13 mouse cellular contexts compared by ENCODE assay signal in the genomic region with DNA sequence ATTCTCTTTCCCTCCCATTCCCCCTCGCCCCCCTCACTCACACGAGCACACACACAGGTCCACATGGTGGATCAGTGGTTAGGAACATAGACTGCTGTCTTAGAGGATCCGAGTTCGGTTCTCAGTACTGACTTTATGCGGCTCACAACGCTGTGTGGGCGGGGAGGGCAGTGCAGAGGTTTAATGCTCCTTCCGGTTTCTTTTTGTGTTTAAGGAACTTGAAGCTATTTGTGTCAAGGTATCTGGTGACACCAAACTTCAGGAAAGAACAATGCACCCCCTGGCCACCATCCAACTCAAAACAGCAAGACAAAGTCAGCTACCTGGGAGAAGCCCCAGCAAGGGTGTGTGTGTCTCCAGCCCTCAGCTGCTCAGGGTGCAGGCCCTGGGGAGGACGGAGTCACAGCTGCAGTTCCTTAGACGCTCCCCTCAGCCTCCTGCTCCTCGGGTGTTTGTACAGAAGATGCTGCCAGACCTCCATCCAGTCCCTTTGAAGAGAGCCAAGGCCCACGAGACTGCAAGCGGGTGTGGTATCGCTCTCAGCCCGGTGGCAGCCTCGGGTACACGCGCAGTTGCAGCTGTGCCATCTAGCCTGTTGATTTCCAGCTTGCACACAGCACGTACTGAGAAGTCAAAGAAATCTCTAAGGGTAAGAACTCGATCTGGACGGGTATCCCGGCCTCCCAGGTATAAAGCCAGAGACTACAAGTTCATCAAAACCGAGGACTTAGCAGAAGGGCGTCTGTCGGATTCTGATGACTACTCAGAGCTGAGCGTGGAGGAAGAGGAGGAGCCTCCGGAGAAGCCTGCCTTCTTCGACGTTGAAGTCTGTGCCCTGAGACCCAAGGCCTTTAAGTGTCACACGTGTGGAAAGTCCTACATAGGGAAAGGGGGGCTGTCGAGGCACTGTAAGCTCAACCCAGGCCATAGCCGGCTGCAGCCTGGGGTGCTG. TPM values are rescaled to one million over a fixed set of nuclear protein-coding genes. Genes with fewer than 3 reads are reported as not detected.
DNase-seq lines count a peak whose midpoint lies in the region; ATAC-seq and TF ChIP-seq lines count a peak whose summit lies in the region.
"Had no signal": no experiment of that assay in that cellular context is flagged by ENCODE, and none has a peak within 500 bp of the region (broad histone marks: within the 10 kb centered on the region; RNA-seq: fewer than 3 reads in every experiment).

No protein-coding gene starts in this region.

- peak; percentile 20 for DNase-seq in CD4-positive, CD25-positive, alpha-beta regulatory T cell, adult 2 months (ENCODE audit: low read depth, low spot score)
- DNase-seq in spleen, adult 2 months (ENCODE audit: low read depth in 1 of 2, low spot score in 2 of 2) = peak in 1 of 2 experiments; percentile 9
- no peak for DNase-seq in spleen, postnatal 14 days (ENCODE audit: low spot score in 2 of 2)
- DNase-seq in limb, embryonic 14.5 days (ENCODE audit: low spot score) = no peak
- no peak for DNase-seq in kidney, adult 9 months
- no peak for DNase-seq in heart, adult 2 months
- DNase-seq: adrenal gland, adult 2 months; kidney, postnatal 4 days; lung, adult 2 months had no signal

- no peak overlapping the region for H3K9ac ChIP-seq in limb, embryonic 14.5 days (ENCODE audit: low read depth, low read length, severe bottlenecking)
- H3K9ac ChIP-seq in heart, adult 2 months (ENCODE audit: low read depth, low read length) = no peak overlapping the region
- H3K9ac ChIP-seq in forebrain, embryonic 12.5 days = no peak overlapping the region

- peak overlapping the region; percentile 41; the same call in 1 of the 2 replicates for H3K4me3 ChIP-seq in spleen, adult 2 months (ENCODE audit: extremely low read depth, insufficient read depth, insufficient read length)
- H3K4me3 ChIP-seq in limb, embryonic 14.5 days (replicated peaks; ENCODE audit: low read length) = no peak overlapping the region
- no peak overlapping the region for H3K4me3 ChIP-seq in heart, adult 2 months
- no peak overlapping the region for H3K4me3 ChIP-seq in forebrain, embryonic 12.5 days (replicated peaks)
- H3K4me3 ChIP-seq: heart, embryonic 10.5 days; left cerebral cortex, adult 2 months had no signal

- TF ChIP-seq POLR2A in spleen, adult 2 months (IDR thresholded peaks at IDR 0.05; ENCODE audit: low read depth, low read length) = no peak
- TF ChIP-seq POLR2A in limb, embryonic 14.5 days (IDR thresholded peaks at IDR 0.05; ENCODE audit: borderline replicate concordance, extremely low read depth, insufficient read depth, insufficient read length) = no peak
- no peak for TF ChIP-seq POLR2A in heart, adult 2 months (IDR thresholded peaks at IDR 0.05; ENCODE audit: insufficient read depth, low read depth, low read length)

- H3K9me3 ChIP-seq in limb, embryonic 14.5 days (ENCODE audit: control insufficient read depth, low read length) = no peaks in the 10 kb centered on the region
- no peaks in the 10 kb centered on the region for H3K9me3 ChIP-seq in forebrain, embryonic 12.5 days
- H3K9me3 ChIP-seq: heart, embryonic 10.5 days had no signal

- no peak for TF ChIP-seq CTCF in spleen, adult 2 months (IDR thresholded peaks at IDR 0.05; ENCODE audit: extremely low read depth, insufficient read depth, insufficient read length, insufficient replicate concordance)
- TF ChIP-seq CTCF in heart, adult 2 months (IDR thresholded peaks at IDR 0.05) = no peak

- H3K27me3 ChIP-seq in spleen, adult 2 months (ENCODE audit: control insufficient read depth, insufficient read depth, low read length) = no peaks in the 10 kb centered on the region
- H3K27me3 ChIP-seq in limb, embryonic 14.5 days (ENCODE audit: control insufficient read depth, insufficient read depth, low read length) = no peaks in the 10 kb centered on the region
- H3K27me3 ChIP-seq in heart, adult 2 months (ENCODE audit: control insufficient read depth, insufficient read depth, low read length) = no peaks in the 10 kb centered on the region
- H3K27me3 ChIP-seq in forebrain, embryonic 12.5 days = no peaks in the 10 kb centered on the region

- no peak overlapping the region for H3K4me2 ChIP-seq in limb, embryonic 14.5 days (replicated peaks; ENCODE audit: low read depth, low read length, severe bottlenecking)
- H3K4me2 ChIP-seq in forebrain, embryonic 12.5 days = no peak overlapping the region

- peaks cover 21% of the 10 kb centered on the region; the same call in 1 of the 2 replicates for H3K4me1 ChIP-seq in spleen, adult 2 months (ENCODE audit: control insufficient read depth, insufficient read depth, insufficient read length)
- peaks cover 7% of the 10 kb centered on the region; the same call in 1 of the 2 replicates for H3K4me1 ChIP-seq in limb, embryonic 14.5 days (ENCODE audit: control insufficient read depth, insufficient read depth, low read length)
- peaks cover 3% of the 10 kb centered on the region for H3K4me1 ChIP-seq in heart, adult 2 months (ENCODE audit: control insufficient read depth, insufficient read depth, low read length)
- peaks cover 14% of the 10 kb centered on the region for H3K4me1 ChIP-seq in forebrain, embryonic 12.5 days

- H3K79me2 ChIP-seq in heart, adult 2 months (replicated peaks; ENCODE audit: control insufficient read depth, insufficient read depth, low read length) = no peaks in the 10 kb centered on the region

- peaks cover 1% of the 10 kb centered on the region; the same call in 1 of the 2 replicates for H3K36me3 ChIP-seq in spleen, adult 2 months (ENCODE audit: control insufficient read depth, insufficient read depth, low read length)
- H3K36me3 ChIP-seq in limb, embryonic 14.5 days (ENCODE audit: control insufficient read depth, insufficient read depth, low read length) = peaks cover 25% of the 10 kb centered on the region
- no peaks in the 10 kb centered on the region for H3K36me3 ChIP-seq in heart, adult 2 months (ENCODE audit: control insufficient read depth, insufficient read depth, low read length)
- peaks cover 16% of the 10 kb centered on the region for H3K36me3 ChIP-seq in forebrain, embryonic 12.5 days (replicated peaks)

- 52% methylated on average over 32 of the region's 32 CpGs for WGBS in spleen, adult 2 months
- 84% methylated on average over 32 of the region's 32 CpGs for WGBS in limb, embryonic 14.5 days
- WGBS in heart, adult 2 months = 75% methylated on average over 32 of the region's 32 CpGs
- 88% methylated on average over 32 of the region's 32 CpGs for WGBS in forebrain, embryonic 12.5 days

- H3K27ac ChIP-seq in spleen, adult 2 months (ENCODE audit: insufficient read depth, low read length) = peak overlapping the region; percentile 64
- 0 out of 2 replicates have a peak overlapping the region, but pooled peaks have one; percentile 5 for H3K27ac ChIP-seq in limb, embryonic 14.5 days (replicated peaks; ENCODE audit: low read depth, low read length)
- no peak overlapping the region for H3K27ac ChIP-seq in heart, adult 2 months
- H3K27ac ChIP-seq in forebrain, embryonic 12.5 days = no peak overlapping the region
- H3K27ac ChIP-seq: heart, embryonic 10.5 days; left cerebral cortex, adult 2 months had no signal

- ATAC-seq in CD4-positive, CD25-positive, alpha-beta regulatory T cell, adult 4 months = no peak
- ATAC-seq in limb, embryonic 14.5 days (ENCODE audit: low FRiP score, low read depth) = no peak
- no peak for ATAC-seq in forebrain, embryonic 12.5 days (ENCODE audit: low FRiP score)

- TF ChIP-seq EP300 in heart, adult 2 months (IDR thresholded peaks at IDR 0.05; ENCODE audit: insufficient read depth, low read depth, low read length) = no peak

- intact Hi-C loops in heart, adult 2 months (cut with DNase I) = no loop called here

RNA-seq across cellular contexts. Expression of a gene that starts 5.0 kb away (rescaled TPM):
- polyA plus RNA-seq in CD4-positive, CD25-positive, alpha-beta regulatory T cell, adult 4 months (2017; shearing (Covaris generic)) = 1 to 10 TPM; 2.4 to 2.8 TPM
- 5.3 and 5.7 TPM in 2 replicates for polyA plus RNA-seq in spleen, adult 2 months (2012; rRNA removed)
- 8.7 and 10.0 TPM in 2 replicates for polyA plus RNA-seq in limb, embryonic 14.5 days (2012; rRNA removed)
- 3.9 and 4.8 TPM in 2 replicates for polyA plus RNA-seq in limb, embryonic 14.5 days (2014; fragmentation: Nextera tagmentation; extraction: Ambion mirVana)
- 10 to 100 TPM in 1 of 2 experiments, 1 to 10 TPM in 1; 9.1 to 10.3 TPM for total RNA-seq in heart, adult 2 months (2021)
- 4.8 and 8.2 TPM in 2 replicates for polyA plus RNA-seq in heart, adult 2 months (2012; rRNA removed)
- 4.8 and 5.0 TPM in 2 replicates for polyA plus RNA-seq in forebrain, embryonic 12.5 days (2016; fragmentation: Nextera tagmentation; extraction: Ambion mirVana)

RNA-seq across cellular contexts. Expression of a gene that starts 14.3 kb away (rescaled TPM):
- polyA plus RNA-seq in CD4-positive, CD25-positive, alpha-beta regulatory T cell, adult 4 months (2017; shearing (Covaris generic)) = under 1 TPM; 0.24 to 0.63 TPM
- polyA plus RNA-seq in spleen, adult 2 months (2012; rRNA removed) = 0.32 and 0.35 TPM in 2 replicates
- 5.4 and 5.6 TPM in 2 replicates for polyA plus RNA-seq in limb, embryonic 14.5 days (2012; rRNA removed)
- polyA plus RNA-seq in limb, embryonic 14.5 days (2014; fragmentation: Nextera tagmentation; extraction: Ambion mirVana) = 4.5 and 5.8 TPM in 2 replicates
- total RNA-seq in heart, adult 2 months (2021) = under 1 TPM; 0.36 to 0.86 TPM
- polyA plus RNA-seq in heart, adult 2 months (2012; rRNA removed) = 0.82 and 1.1 TPM in 2 replicates
- 11.4 and 11.6 TPM in 2 replicates for polyA plus RNA-seq in forebrain, embryonic 12.5 days (2016; fragmentation: Nextera tagmentation; extraction: Ambion mirVana)

RNA-seq across cellular contexts. Expression of a gene that starts 33.9 kb away (rescaled TPM):
- 10 to 100 TPM; 37.3 to 44.2 TPM for polyA plus RNA-seq in CD4-positive, CD25-positive, alpha-beta regulatory T cell, adult 4 months (2017; shearing (Covaris generic))
- 22.9 and 35.8 TPM in 2 replicates for polyA plus RNA-seq in spleen, adult 2 months (2012; rRNA removed)
- polyA plus RNA-seq in limb, embryonic 14.5 days (2012; rRNA removed) = 74.0 and 74.8 TPM in 2 replicates
- polyA plus RNA-seq in limb, embryonic 14.5 days (2014; fragmentation: Nextera tagmentation; extraction: Ambion mirVana) = 73.4 and 77.6 TPM in 2 replicates
- total RNA-seq in heart, adult 2 months (2021) = 10 to 100 TPM; 27.3 to 31.1 TPM
- 27.1 and 30.1 TPM in 2 replicates for polyA plus RNA-seq in heart, adult 2 months (2012; rRNA removed)
- polyA plus RNA-seq in forebrain, embryonic 12.5 days (2016; fragmentation: Nextera tagmentation; extraction: Ambion mirVana) = 67.3 and 77.2 TPM in 2 replicates

RNA-seq across cellular contexts. Expression of a gene that starts 34.0 kb away (rescaled TPM):
- 1 to 10 TPM; 1.3 to 1.6 TPM for polyA plus RNA-seq in CD4-positive, CD25-positive, alpha-beta regulatory T cell, adult 4 months (2017; shearing (Covaris generic))
- polyA plus RNA-seq in spleen, adult 2 months (2012; rRNA removed) = 4.0 and 4.1 TPM in 2 replicates
- 10.1 and 11.4 TPM in 2 replicates for polyA plus RNA-seq in limb, embryonic 14.5 days (2012; rRNA removed)
- 3.8 and 4.4 TPM in 2 replicates for polyA plus RNA-seq in limb, embryonic 14.5 days (2014; fragmentation: Nextera tagmentation; extraction: Ambion mirVana)
- 1 to 10 TPM; 5.1 to 5.2 TPM for total RNA-seq in heart, adult 2 months (2021)
- 3.6 and 5.9 TPM in 2 replicates for polyA plus RNA-seq in heart, adult 2 months (2012; rRNA removed)
- 8.3 and 8.8 TPM in 2 replicates for polyA plus RNA-seq in forebrain, embryonic 12.5 days (2016; fragmentation: Nextera tagmentation; extraction: Ambion mirVana)

Comparison
In these comparisons a context has a peak if more than half of its experiments do, and no peak if none do; other contexts are left out.
1. H3K27ac ChIP-seq: peak in spleen, adult 2 months (single experiment) and limb, embryonic 14.5 days (single experiment); none in heart, adult 2 months (single experiment) and forebrain, embryonic 12.5 days (single experiment).